Mouse (Mus musculus) testis, adult 2 months (tissue): ENCODE measurements at regions not wholly inside any gene's neighbourhood (a gene's known extent, or its start where the extent isn't known, plus 50 kb on each side); places are given as distances from the start of the nearest gene placed in this dataset.

Source experiments
- CTCF ChIP-seq: fragments of 200-500 bp; IDR thresholded peaks from 2 replicates; pipeline ENCODE4 v1.5.1; 2012; ENCODE audit warnings: low read depth, mild to moderate bottlenecking, inconsistent platforms, low read length, moderate library complexity; ENCODE audit not compliant: control insufficient read depth, insufficient read depth, insufficient replicate concordance
- POLR2A ChIP-seq: fragments of 200-500 bp; IDR thresholded peaks from 2 replicates; pipeline ENCODE4 v1.6.1; 2012; ENCODE audit warnings: low read depth, mild to moderate bottlenecking, inconsistent platforms, low read length, moderate library complexity; ENCODE audit not compliant: control insufficient read depth

GRCm38 (mm10) chr12:65594075-65594474 is 368.8 kb downstream of the Wdr20rt start:
- TF ChIP-seq CTCF (no peak), POLR2A (no peak)
